Mouse (Mus musculus): Measurements from ENCODE around the gene Abca8b.

GRCm38 (mm10) chr11:109908207-109909031 lies 87.2 kb downstream of the Abca8b start:
- TF ChIP-seq CTCF (IDR thresholded peaks at IDR 0.05; ENCODE audit: insufficient read depth, low read length), result no peak
- no peak for TF ChIP-seq POLR2A (IDR thresholded peaks at IDR 0.05; ENCODE audit: borderline replicate concordance, extremely low read depth, low read depth, low read length)
